In genomic region chr2:164803921-164804313, GRCm38 (mm10) we compare ENCODE assay signal across 9 mouse cellular contexts. TPM values are rescaled to one million over a fixed set of nuclear protein-coding genes. Genes with fewer than 3 reads are reported as not detected.
DNase-seq lines count a peak whose midpoint lies in the region; ATAC-seq and TF ChIP-seq lines count a peak whose summit lies in the region.
"Had no signal": no experiment of that assay in that cellular context is flagged by ENCODE, and none has a peak within 500 bp of the region (broad histone marks: within the 10 kb centered on the region; RNA-seq: fewer than 3 reads in every experiment).

No protein-coding gene starts in this region.

- H3K27me3 ChIP-seq in embryonic facial prominence, embryonic 10.5 days (replicated peaks; ENCODE audit: low read depth, poor library complexity, severe bottlenecking), result no peaks in the 10 kb centered on the region
- H3K27me3 ChIP-seq in intestine, embryonic 16.5 days (replicated peaks; ENCODE audit: control insufficient read depth, insufficient read depth, low read length), result no peaks in the 10 kb centered on the region
- H3K27me3 ChIP-seq in neural tube, embryonic 12.5 days (replicated peaks), result no peaks in the 10 kb centered on the region

- no peak for DNase-seq in left cerebral cortex, adult 2 months (ENCODE audit: extremely low spot score in 1 of 2, low spot score in 2 of 2)
- no peak for DNase-seq in left cerebral cortex, postnatal 36 days (ENCODE audit: low spot score in 2 of 2)
- DNase-seq in embryonic facial prominence, embryonic 10.5 days (ENCODE audit: low spot score), result no peak
- no peak for DNase-seq in spleen, postnatal 36 days (ENCODE audit: low spot score in 2 of 2)
- no peak for DNase-seq in cerebellum, adult 9-10 months
- DNase-seq in adrenal gland, adult 18-20 months (ENCODE audit: low spot score in 2 of 2), result no peak
- DNase-seq: adrenal gland, adult 2 months had no signal

- WGBS in embryonic facial prominence, embryonic 10.5 days, result 63% methylated on average over 1 of the region's 1 CpGs
- WGBS in intestine, embryonic 16.5 days, result 58% methylated on average over 1 of the region's 1 CpGs
- 46% methylated on average over 1 of the region's 1 CpGs for WGBS in neural tube, embryonic 12.5 days

- peaks cover 46% of the 10 kb centered on the region for H3K36me3 ChIP-seq in embryonic facial prominence, embryonic 10.5 days (replicated peaks)
- peaks cover 2% of the 10 kb centered on the region; the same call in 1 of the 2 replicates for H3K36me3 ChIP-seq in intestine, embryonic 16.5 days (ENCODE audit: control insufficient read depth, insufficient read depth, low read length)
- peaks cover 19% of the 10 kb centered on the region for H3K36me3 ChIP-seq in neural tube, embryonic 12.5 days

- H3K9ac ChIP-seq in intestine, embryonic 16.5 days (ENCODE audit: low read depth, low read length), result peak overlapping the region; percentile 82
- H3K9ac ChIP-seq in neural tube, embryonic 12.5 days, result peak overlapping the region; percentile 71

- ATAC-seq in intestine, embryonic 16.5 days, result no peak
- ATAC-seq in neural tube, embryonic 12.5 days (ENCODE audit: low FRiP score, low read depth), result no peak

- peak overlapping the region; percentile 77 for H3K4me3 ChIP-seq in left cerebral cortex, adult 2 months
- H3K4me3 ChIP-seq in embryonic facial prominence, embryonic 10.5 days, result peak overlapping the region; percentile 90
- peak overlapping the region; percentile 67 for H3K4me3 ChIP-seq in intestine, embryonic 16.5 days (ENCODE audit: low read length)
- peak overlapping the region; percentile 59 for H3K4me3 ChIP-seq in neural tube, embryonic 12.5 days

- TF ChIP-seq CTCF in left cerebral cortex, adult 2 months (IDR thresholded peaks at IDR 0.05), result no peak; the same call in 1 of the 2 replicates

- intact Hi-C loops in left cerebral cortex, adult 2 months (cut with DNase I), result loop anchor here (2.0 kb wide), 1 partner anchor 19 kb away; the partner anchor contains the start of gene Zswim1
- intact Hi-C loops in left cerebral cortex, postnatal 36 days (cut with DNase I), result loop anchor here (2.0 kb wide), 1 partner anchor 19 kb away; the partner anchor contains the start of gene Zswim1

- H3K9me3 ChIP-seq in embryonic facial prominence, embryonic 10.5 days, result no peaks in the 10 kb centered on the region
- H3K9me3 ChIP-seq in intestine, embryonic 16.5 days (ENCODE audit: control insufficient read depth, low read length), result no peaks in the 10 kb centered on the region
- no peaks in the 10 kb centered on the region for H3K9me3 ChIP-seq in neural tube, embryonic 12.5 days

- H3K4me2 ChIP-seq in intestine, embryonic 16.5 days (ENCODE audit: low read depth, low read length), result peak overlapping the region; percentile 60
- H3K4me2 ChIP-seq in neural tube, embryonic 12.5 days (replicated peaks), result peak overlapping the region; percentile 81

- H3K4me1 ChIP-seq in embryonic facial prominence, embryonic 10.5 days, result peaks cover 24% of the 10 kb centered on the region
- peaks cover 13% of the 10 kb centered on the region for H3K4me1 ChIP-seq in intestine, embryonic 16.5 days (ENCODE audit: control insufficient read depth, insufficient read depth, low read length)
- H3K4me1 ChIP-seq in neural tube, embryonic 12.5 days, result peaks cover 17% of the 10 kb centered on the region

- no peak overlapping the region for H3K27ac ChIP-seq in left cerebral cortex, adult 2 months
- H3K27ac ChIP-seq in embryonic facial prominence, embryonic 10.5 days (replicated peaks), result peak overlapping the region; percentile 93; the same call in 1 of the 2 replicates
- H3K27ac ChIP-seq in intestine, embryonic 16.5 days (ENCODE audit: low read length), result peak overlapping the region; percentile 12
- H3K27ac ChIP-seq in neural tube, embryonic 12.5 days, result no peak overlapping the region

RNA-seq across cellular contexts. Expression of gene Acot8, which starts 0.8 kb away (rescaled TPM):
- total RNA-seq in left cerebral cortex, adult 2 months (2021), result 10 to 100 TPM; 26.6 to 28.3 TPM
- 10 to 100 TPM; 25.5 to 27.6 TPM for total RNA-seq in left cerebral cortex, postnatal 36 days (2021)
- polyA plus RNA-seq in embryonic facial prominence, embryonic 10.5 days (2016; fragmentation: Nextera tagmentation; extraction: Ambion mirVana), result 13.9 and 15.8 TPM in 2 replicates
- polyA plus RNA-seq in intestine, embryonic 16.5 days (2015; fragmentation: Nextera tagmentation; extraction: Ambion mirVana), result 37.5 and 39.5 TPM in 2 replicates
- 15.9 and 19.6 TPM in 2 replicates for polyA plus RNA-seq in neural tube, embryonic 12.5 days (2016; fragmentation: Nextera tagmentation; extraction: Ambion mirVana)
- 10 to 100 TPM; 32.6 to 36.6 TPM for total RNA-seq in adrenal gland, adult 18-20 months (2021)

RNA-seq across cellular contexts. Expression of gene Zswim3, which starts 1.0 kb away (rescaled TPM):
- total RNA-seq in left cerebral cortex, adult 2 months (2021), result 1 to 10 TPM; 8.6 to 9.0 TPM
- total RNA-seq in left cerebral cortex, postnatal 36 days (2021), result 1 to 10 TPM; 8.2 to 8.3 TPM
- polyA plus RNA-seq in embryonic facial prominence, embryonic 10.5 days (2016; fragmentation: Nextera tagmentation; extraction: Ambion mirVana), result 8.5 and 8.6 TPM in 2 replicates
- 9.3 and 10.3 TPM in 2 replicates for polyA plus RNA-seq in intestine, embryonic 16.5 days (2015; fragmentation: Nextera tagmentation; extraction: Ambion mirVana)
- polyA plus RNA-seq in neural tube, embryonic 12.5 days (2016; fragmentation: Nextera tagmentation; extraction: Ambion mirVana), result 11.8 and 14.1 TPM in 2 replicates
- total RNA-seq in adrenal gland, adult 18-20 months (2021), result 1 to 10 TPM; 4.2 to 5.3 TPM

RNA-seq across cellular contexts. Expression of gene Snx21, which starts 18.3 kb away (rescaled TPM):
- total RNA-seq in left cerebral cortex, adult 2 months (2021), result 10 to 100 TPM; 54.4 to 57.2 TPM
- total RNA-seq in left cerebral cortex, postnatal 36 days (2021), result 10 to 100 TPM; 54.9 to 59.5 TPM
- polyA plus RNA-seq in embryonic facial prominence, embryonic 10.5 days (2016; fragmentation: Nextera tagmentation; extraction: Ambion mirVana), result 10.7 and 11.9 TPM in 2 replicates
- 18.3 and 19.6 TPM in 2 replicates for polyA plus RNA-seq in intestine, embryonic 16.5 days (2015; fragmentation: Nextera tagmentation; extraction: Ambion mirVana)
- 14.2 and 15.6 TPM in 2 replicates for polyA plus RNA-seq in neural tube, embryonic 12.5 days (2016; fragmentation: Nextera tagmentation; extraction: Ambion mirVana)
- 10 to 100 TPM; 25.0 to 28.4 TPM for total RNA-seq in adrenal gland, adult 18-20 months (2021)

RNA-seq across cellular contexts. Expression of gene Zswim1, which starts 18.6 kb away (rescaled TPM):
- 10 to 100 TPM; 21.7 to 22.7 TPM for total RNA-seq in left cerebral cortex, adult 2 months (2021)
- total RNA-seq in left cerebral cortex, postnatal 36 days (2021), result 10 to 100 TPM; 22.0 to 22.8 TPM
- 24.2 and 27.1 TPM in 2 replicates for polyA plus RNA-seq in embryonic facial prominence, embryonic 10.5 days (2016; fragmentation: Nextera tagmentation; extraction: Ambion mirVana)
- 11.7 and 13.4 TPM in 2 replicates for polyA plus RNA-seq in intestine, embryonic 16.5 days (2015; fragmentation: Nextera tagmentation; extraction: Ambion mirVana)
- polyA plus RNA-seq in neural tube, embryonic 12.5 days (2016; fragmentation: Nextera tagmentation; extraction: Ambion mirVana), result 22.8 and 23.7 TPM in 2 replicates
- 10 to 100 TPM; 11.0 to 11.4 TPM for total RNA-seq in adrenal gland, adult 18-20 months (2021)

RNA-seq across cellular contexts. Expression of gene Tnnc2, which starts 24.1 kb away (rescaled TPM):
- 1 to 10 TPM in 1 of 2 experiments, not detected in 1; 1.1 TPM for total RNA-seq in left cerebral cortex, adult 2 months (2021)
- under 1 TPM in 1 of 2 experiments, not detected in 1; 0.96 TPM for total RNA-seq in left cerebral cortex, postnatal 36 days (2021)
- not detected in 2 replicates for polyA plus RNA-seq in embryonic facial prominence, embryonic 10.5 days (2016; fragmentation: Nextera tagmentation; extraction: Ambion mirVana)
- 3.2 and 3.9 TPM in 2 replicates for polyA plus RNA-seq in intestine, embryonic 16.5 days (2015; fragmentation: Nextera tagmentation; extraction: Ambion mirVana)
- 26.2 and 36.5 TPM in 2 replicates for polyA plus RNA-seq in neural tube, embryonic 12.5 days (2016; fragmentation: Nextera tagmentation; extraction: Ambion mirVana)
- total RNA-seq in adrenal gland, adult 18-20 months (2021), result 10 to 100 TPM in 1 of 2 experiments, not detected in 1; 11.3 TPM
- total RNA-seq: adrenal gland, adult 2 months had no signal
- polyA plus RNA-seq: adrenal gland, adult 2 months had no signal

Comparison
In these comparisons a context has a peak if more than half of its experiments do, and no peak if none do; other contexts are left out.
1. H3K27ac ChIP-seq: peak in embryonic facial prominence, embryonic 10.5 days (single experiment) and intestine, embryonic 16.5 days (single experiment); none in left cerebral cortex, adult 2 months (single experiment) and neural tube, embryonic 12.5 days (single experiment).
2. Peak in every context shown above with its lines, with median percentiles within 50 percentile points of each other: H3K4me3 ChIP-seq.